Mouse (Mus musculus) liver, adult 2 months (tissue): Measurements from ENCODE around the gene Echdc3.

Source experiments
- CTCF ChIP-seq: fragments of 200-500 bp; IDR thresholded peaks from 2 replicates; pipeline ENCODE4 v1.5.1; 2011; ENCODE audit warnings: low read depth, low read length, control low read depth
- POLR2A ChIP-seq: fragments of 200-500 bp; IDR thresholded peaks from 2 replicates; pipeline ENCODE4 v1.6.1; 2011; ENCODE audit warnings: low read length, control low read depth; ENCODE audit not compliant: insufficient read depth; ENCODE audit errors: extremely low read depth

- TF ChIP-seq CTCF (no peak), POLR2A (no peak)
These were observed 47.1 kb downstream of the Echdc3 start for GRCm38 (mm10) chr2:6165771-6166170.
